Mouse (Mus musculus) frontal cortex, adult 2 months (tissue): ENCODE data around the gene Mecr. TPM values are rescaled to one million over a fixed set of nuclear protein-coding genes. Genes with fewer than 3 reads are reported as not detected.
"Not testable (repeated sequence)": the region's sequence is repeated elsewhere in the genome, so short reads cannot be mapped to it uniquely, and the experiment has no call there.

Experiments used
- DNase-seq, 2 experiments: peaks; one replicate each; pipeline ENCODE4 v3.0.0; 2022; ENCODE audit warnings: low spot score in 1 of 2; ENCODE audit errors: extremely low spot score in 1 of 2
- polyA plus RNA-seq: library from polyadenylated mRNA; depleted of rRNA; stranded (reverse); fragments of >200 nt; gene quantifications from 2 replicates; pipeline ENCODE4 v1.2.3, GENCODE M21; 2012; rRNA removed

Mecr gene
- polyA plus RNA-seq, result 44.5 and 54.4 TPM in 2 replicates

DNA sequence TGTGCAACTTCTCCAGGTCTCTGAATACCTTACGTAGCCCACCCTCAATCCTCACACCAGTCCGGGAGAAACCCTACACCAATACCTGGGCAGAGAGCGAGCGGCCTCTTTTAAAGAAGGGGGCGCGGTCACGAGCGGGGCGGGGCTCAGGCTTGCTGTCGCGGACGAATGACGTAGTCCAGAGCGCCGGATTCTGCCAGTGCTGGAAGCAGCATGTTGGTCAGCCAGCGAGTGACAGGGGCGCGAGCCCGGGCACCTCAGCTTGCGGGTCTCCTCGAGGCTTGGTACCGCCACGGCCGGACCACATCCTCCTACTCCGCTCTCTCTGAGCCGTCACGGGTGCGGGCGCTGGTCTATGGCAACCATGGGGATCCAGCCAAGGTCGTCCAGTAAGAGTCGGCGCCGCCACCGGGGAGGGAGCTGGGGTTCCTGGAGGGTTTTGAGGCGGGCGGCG is at the start of gene Mecr:
Gene Mecr (plus strand): TSS at position 181 of the 454 bp plus-strand sequence.
- DNase-seq, result peak; percentile 87 to 96

DNA sequence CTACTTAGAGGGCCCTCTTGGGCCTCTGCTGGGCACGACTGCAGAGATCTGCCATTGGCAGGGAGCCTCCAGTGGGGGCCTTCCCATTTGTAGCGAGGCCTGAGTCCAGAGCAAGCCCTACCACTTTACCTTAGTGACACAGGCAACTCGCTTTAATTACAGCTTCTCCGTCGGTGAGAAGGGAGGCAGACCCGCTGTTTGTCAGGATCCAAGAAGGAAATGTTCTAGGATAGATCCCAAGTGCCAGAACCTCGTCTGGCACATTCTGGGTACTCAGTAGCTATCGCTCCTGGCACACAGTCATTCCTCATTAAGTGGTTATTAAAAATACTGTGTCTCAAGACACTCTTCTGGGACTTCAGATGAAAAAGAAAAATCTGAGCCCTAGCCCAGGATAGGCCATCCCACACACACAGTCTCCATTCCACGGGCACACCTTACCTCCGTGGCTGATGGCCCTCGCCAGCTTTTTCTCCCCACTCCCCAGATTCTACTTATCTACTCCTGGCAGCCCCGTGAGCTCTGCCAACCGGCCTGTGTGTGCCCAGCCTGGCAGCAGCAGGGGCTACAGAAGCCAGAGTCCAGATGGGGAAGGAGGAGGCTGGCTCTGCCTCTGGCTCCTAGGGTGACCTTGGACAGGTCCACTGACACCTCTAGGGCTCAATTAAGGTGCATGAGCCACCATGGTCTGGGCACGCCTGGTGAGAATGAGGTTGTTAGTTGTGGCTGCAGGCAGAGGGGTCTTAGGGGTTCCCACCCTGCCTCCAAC is 46.8 kb upstream of the Mecr start:
- DNase-seq, result no peak

GRCm38 (mm10) chr4:131797483-131797882 is 45.8 kb upstream of the Mecr start:
- no peak for DNase-seq

- no peak for DNase-seq
Measured at GRCm38 (mm10) chr4:131797920-131798319, 45.4 kb upstream of the Mecr start.

- DNase-seq, result no peak
Measured at GRCm38 (mm10) chr4:131798968-131799367, 44.3 kb upstream of the Mecr start.

GRCm38 (mm10) chr4:131803846-131804245 is 39.4 kb upstream of the Mecr start:
- DNase-seq, result no peak

- DNase-seq, result not testable (repeated sequence)
Measured at GRCm38 (mm10) chr4:131804732-131805131, 38.5 kb upstream of the Mecr start.

DNA sequence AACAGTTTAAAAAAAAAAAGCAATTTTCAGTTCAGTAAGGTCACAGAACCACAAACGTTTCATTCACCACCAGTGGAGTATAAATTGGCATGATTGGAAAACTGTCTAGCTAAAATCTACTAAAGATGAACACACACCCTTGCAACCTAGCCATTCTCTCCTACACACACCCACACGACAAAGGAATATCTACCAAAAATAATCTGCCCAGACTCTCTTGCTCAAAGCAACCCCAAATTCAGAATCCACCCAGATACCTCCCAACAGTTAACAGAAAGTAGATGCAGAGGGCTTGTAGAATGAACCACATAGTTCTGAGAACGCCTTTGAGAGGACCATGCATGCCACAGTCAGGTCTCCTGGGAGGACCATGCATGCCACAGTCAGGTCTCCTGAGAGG is 38.0 kb upstream of the Mecr start:
- peak in 1 of 2 experiments; percentile 24 for DNase-seq

GRCm38 (mm10) chr4:131812458-131812857 is 30.8 kb upstream of the Mecr start:
- peak in 1 of 2 experiments; percentile 28 for DNase-seq

DNA sequence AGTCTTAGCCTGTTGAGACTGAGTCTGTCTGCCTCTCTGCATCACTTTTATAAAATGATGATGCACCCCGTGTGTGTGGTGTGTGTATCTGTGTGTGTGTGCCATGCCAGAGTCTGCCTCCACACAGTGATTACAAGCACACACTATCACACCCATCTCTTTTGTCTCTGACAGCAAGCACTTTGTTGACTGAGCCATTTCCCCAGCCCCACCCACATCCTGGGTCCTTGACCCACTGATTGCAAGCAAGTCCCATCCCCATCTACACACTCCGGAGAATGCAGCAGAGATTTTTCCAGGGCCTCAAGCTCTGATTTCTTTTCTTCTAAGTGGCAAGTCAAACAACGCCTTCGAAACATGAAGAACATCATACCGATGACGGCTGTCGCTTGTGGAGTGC is 29.5 kb upstream of the Mecr start:
- DNase-seq, result no peak

DNA sequence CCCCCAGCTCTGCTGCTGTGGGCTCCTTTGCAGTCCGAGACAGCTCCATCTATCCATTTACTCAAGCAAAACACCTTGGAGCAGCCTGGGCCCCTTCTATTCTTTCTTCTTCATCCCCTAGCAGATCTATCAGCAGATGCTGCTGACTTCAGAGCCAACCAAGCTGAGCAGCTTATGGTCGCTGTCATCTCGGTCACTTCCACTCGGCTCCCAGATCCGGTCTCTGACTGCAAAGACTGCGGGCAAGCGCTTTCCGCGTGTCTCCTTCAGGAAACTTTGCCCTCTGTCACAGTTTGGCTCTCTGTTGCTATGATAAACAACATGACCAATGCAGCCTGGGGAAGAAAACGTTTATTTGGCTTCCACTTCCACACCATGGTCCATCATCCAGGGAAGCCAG is 28.4 kb upstream of the Mecr start:
- DNase-seq, result no peak

DNA sequence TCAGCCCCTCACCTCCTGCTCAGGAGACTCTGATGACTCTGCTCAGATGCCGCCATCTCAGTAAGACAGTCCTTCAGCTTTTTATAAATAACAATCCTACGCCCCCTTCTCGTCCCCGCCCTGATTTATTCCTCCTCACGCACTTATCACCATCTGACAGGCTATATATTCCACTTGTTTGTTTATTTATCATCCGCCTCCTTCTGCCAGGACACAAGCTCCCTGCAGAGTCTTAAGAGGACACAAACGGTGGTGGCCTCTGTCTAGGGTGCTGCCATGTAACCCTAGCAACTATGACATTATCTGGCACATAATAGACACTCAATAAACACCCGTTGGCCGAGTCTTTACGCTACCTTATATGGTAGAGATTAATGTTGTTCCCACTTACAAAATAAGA is 27.5 kb upstream of the Mecr start:
- DNase-seq, result no peak

- DNase-seq, result no peak
Measured at GRCm38 (mm10) chr4:131818926-131819325, 24.3 kb upstream of the Mecr start.

GRCm38 (mm10) chr4:131821161-131821731 is 22.0 kb upstream of the Mecr start:
- peak; percentile 49 to 67 for DNase-seq

DNA sequence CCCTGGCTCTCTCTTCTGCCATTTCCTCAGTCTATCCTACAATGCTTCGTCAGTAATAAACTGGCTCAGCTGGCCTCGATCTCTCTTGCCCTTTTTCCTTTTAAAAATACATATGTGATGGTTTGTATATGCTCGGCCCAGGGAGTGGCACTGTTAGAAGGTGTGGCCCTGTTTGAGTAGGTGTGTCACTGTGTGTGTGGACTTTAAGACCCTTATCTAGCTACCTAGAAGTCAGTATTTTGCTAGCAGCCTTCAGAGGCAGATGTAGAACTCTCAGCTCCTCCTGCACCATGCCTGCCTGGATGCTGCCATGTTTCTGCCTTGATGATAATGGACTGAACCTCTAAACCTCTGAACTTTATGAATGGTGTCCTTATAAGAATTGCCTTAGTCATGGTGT is 20.7 kb upstream of the Mecr start:
- DNase-seq, result no peak

GRCm38 (mm10) chr4:131824939-131825338 is 18.3 kb upstream of the Mecr start:
- no peak for DNase-seq

GRCm38 (mm10) chr4:131825830-131826229 is 17.4 kb upstream of the Mecr start:
- DNase-seq, result no peak

- no peak for DNase-seq
Measured at GRCm38 (mm10) chr4:131826905-131827304, 16.4 kb upstream of the Mecr start.

GRCm38 (mm10) chr4:131829123-131829522 is 14.1 kb upstream of the Mecr start:
- no peak for DNase-seq

DNA sequence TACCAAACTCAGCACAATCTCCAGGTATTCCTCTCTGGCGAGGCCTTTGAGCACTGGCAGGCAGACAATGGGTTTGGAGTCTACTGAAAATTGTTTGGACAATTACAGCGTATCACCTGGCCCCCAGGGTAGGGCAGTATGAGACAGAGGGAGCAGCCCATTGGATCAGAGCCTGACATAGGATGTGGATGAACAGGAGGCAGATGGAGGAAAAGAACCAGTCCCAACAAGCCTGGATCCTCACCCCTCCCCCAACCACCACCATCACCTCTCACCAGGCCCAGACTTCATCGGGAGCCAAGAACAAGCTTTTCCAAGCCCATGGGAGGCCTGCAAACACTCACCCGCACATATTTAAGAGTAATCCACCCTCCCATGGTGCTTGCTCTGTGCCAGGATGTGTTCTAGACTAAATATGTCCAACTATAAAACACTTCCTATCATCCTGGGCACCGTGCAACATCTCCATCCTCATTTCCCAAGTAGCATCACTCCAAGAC is 11.7 kb upstream of the Mecr start:
- no peak for DNase-seq

DNA sequence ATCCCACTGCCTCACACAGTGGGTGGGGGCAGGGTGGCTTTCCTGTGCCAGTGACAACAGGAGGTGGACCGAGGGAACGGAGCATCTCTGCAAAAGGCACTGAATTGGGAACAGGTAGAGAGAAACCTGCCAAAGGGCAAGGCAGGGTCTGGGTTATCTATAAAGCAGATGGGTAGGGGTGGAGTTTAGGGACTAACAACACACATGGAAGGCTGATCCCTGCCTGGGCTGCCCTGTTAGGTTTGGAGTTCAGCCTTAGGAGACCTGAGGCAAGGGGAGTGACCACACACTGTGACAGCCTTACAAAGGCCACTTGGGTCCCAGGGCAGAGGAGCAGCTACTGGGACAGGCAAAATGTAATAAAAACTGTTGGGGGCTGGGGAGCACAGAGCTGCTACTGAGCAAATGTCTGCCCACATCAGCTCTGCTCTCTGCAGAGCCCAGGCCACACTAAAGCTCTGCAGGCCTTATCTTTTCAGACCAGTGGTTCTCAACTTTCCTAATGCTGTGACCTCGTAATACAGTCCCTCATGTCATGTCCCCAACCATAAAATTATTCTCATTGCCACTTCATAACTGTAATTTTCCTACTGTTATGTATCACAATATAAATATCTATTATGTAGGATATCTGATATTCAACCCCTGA is 10.4 kb upstream of the Mecr start:
- DNase-seq, result no peak
